Mouse (Mus musculus) myocyte (in vitro differentiated cells): ENCODE data around the gene Sh2d1b2. TPM values are rescaled to one million over a fixed set of nuclear protein-coding genes. Genes with fewer than 3 reads are reported as not detected.

Experiments used
- H3K27me3 ChIP-seq: one replicate; pipeline ENCODE4 v1.6.1; 2011; ENCODE audit not compliant: control insufficient read depth, insufficient read depth, insufficient read length
- H3K36me3 ChIP-seq: one replicate; pipeline ENCODE4 v1.6.1; 2011; ENCODE audit not compliant: control insufficient read depth, insufficient read depth
- H3K4me2 ChIP-seq: one replicate; pipeline ENCODE4 v1.6.1; 2011; ENCODE audit warnings: low read depth, control low read depth
- H3K4me3 ChIP-seq: one replicate; pipeline ENCODE4 v1.5.1; 2011; ENCODE audit warnings: mild to moderate bottlenecking, control low read depth, moderate library complexity
- H3K79me2 ChIP-seq: one replicate; pipeline ENCODE4 v1.6.1; 2011; ENCODE audit not compliant: control insufficient read depth, insufficient read depth
- H3ac ChIP-seq: one replicate; pipeline ENCODE4 v1.6.1; 2011; ENCODE audit not compliant: control insufficient read depth, insufficient read length
- CEBPB ChIP-seq: IDR thresholded peaks from 2 replicates; pipeline ENCODE4 v1.6.1; 2011; ENCODE audit warnings: mild to moderate bottlenecking, moderate library complexity; ENCODE audit not compliant: poor library complexity, insufficient read depth, severe bottlenecking
- E2F4 ChIP-seq: IDR thresholded peaks from one replicate; pipeline ENCODE4 v1.6.1; 2011; ENCODE audit warnings: mild to moderate bottlenecking, control low read depth, moderate library complexity; ENCODE audit not compliant: insufficient read depth
- MAX ChIP-seq: IDR thresholded peaks from one replicate; pipeline ENCODE4 v1.6.1; 2011; ENCODE audit warnings: low read depth, mild to moderate bottlenecking, control low read depth
- MYOD1 ChIP-seq, 3 experiments: IDR thresholded peaks; one replicate each; pipeline ENCODE4 v1.6.1; 2011; ENCODE audit warnings: control low read depth in 2 of 3, low read depth in 2 of 3, mild to moderate bottlenecking in 2 of 3, moderate library complexity in 1 of 3; ENCODE audit not compliant: insufficient read length in 2 of 3, control insufficient read depth in 1 of 3
- MYOG ChIP-seq, 3 experiments: IDR thresholded peaks; one replicate each; pipeline ENCODE4 v1.6.1; 2011; ENCODE audit warnings: control low read depth in 2 of 3, low read depth in 2 of 3, mild to moderate bottlenecking in 2 of 3; ENCODE audit not compliant: insufficient read length in 2 of 3, control insufficient read depth in 1 of 3, insufficient read depth in 1 of 3
- POLR2A ChIP-seq: IDR thresholded peaks from one replicate; pipeline ENCODE4 v1.6.1; 2011; ENCODE audit warnings: low read depth, mild to moderate bottlenecking, control low read depth, moderate library complexity; ENCODE audit not compliant: insufficient read length
- POLR2AphosphoS2 ChIP-seq: IDR thresholded peaks from one replicate; pipeline ENCODE4 v1.6.1; 2011; ENCODE audit warnings: low read depth, control low read depth; ENCODE audit not compliant: insufficient read length
- REST ChIP-seq: IDR thresholded peaks from one replicate; pipeline ENCODE4 v1.6.1; 2011; ENCODE audit warnings: mild to moderate bottlenecking, control low read depth, moderate library complexity; ENCODE audit not compliant: insufficient read depth, insufficient read length
- SRF ChIP-seq: IDR thresholded peaks from one replicate; pipeline ENCODE4 v1.6.1; 2011; ENCODE audit warnings: low read depth; ENCODE audit not compliant: control insufficient read depth, insufficient read length
- TCF12 ChIP-seq: IDR thresholded peaks from one replicate; pipeline ENCODE4 v1.6.1; 2011; ENCODE audit warnings: mild to moderate bottlenecking, control low read depth; ENCODE audit not compliant: poor library complexity, insufficient read depth, severe bottlenecking
- TCF3 ChIP-seq: IDR thresholded peaks from one replicate; pipeline ENCODE4 v1.6.1; 2011; ENCODE audit warnings: low read depth, control low read depth; ENCODE audit not compliant: insufficient read length
- USF1 ChIP-seq: IDR thresholded peaks from one replicate; pipeline ENCODE4 v1.6.1; 2011; ENCODE audit warnings: low read depth, mild to moderate bottlenecking, control low read depth, moderate library complexity
- polyA plus RNA-seq: library from polyadenylated mRNA; unstranded; fragments of >200 nt; fragmentation: generic; extraction: Trizol; gene quantifications from one replicate; pipeline ENCODE4 v1.2.1, GENCODE M21; 2012; ENCODE audit warnings: missing spikeins

Gene Sh2d1b2
- polyA plus RNA-seq, 1 experiment = not detected

- H3K27me3 ChIP-seq = no peaks in the 10 kb centered on the region
- H3K36me3 ChIP-seq = no peaks in the 10 kb centered on the region
- H3K4me3 ChIP-seq = no peak overlapping the region
- TF ChIP-seq TCF3 (no peak), E2F4 (no peak), POLR2AphosphoS2 (no peak), USF1 (no peak), TCF12 (no peak), MAX (no peak), POLR2A (no peak), CEBPB (no peak)
- H3K79me2 ChIP-seq = no peaks in the 10 kb centered on the region
- no peak overlapping the region for H3ac ChIP-seq
- H3K4me2 ChIP-seq = no peak overlapping the region
Observed at GRCm38 (mm10) chr1:170270696-170271095, 38.1 kb downstream of the Sh2d1b2 start.

GRCm38 (mm10) chr1:170273252-170273651, 40.7 kb downstream of the Sh2d1b2 start:
- Histone ChIP-seq H3K4me3 (no peak overlapping the region), H3K36me3 (no peaks in the 10 kb centered on the region), H3K4me2 (no peak overlapping the region), H3K27me3 (no peaks in the 10 kb centered on the region), H3K79me2 (no peaks in the 10 kb centered on the region), H3ac (no peak overlapping the region)
- no peak for TF ChIP-seq USF1
- no peak for TF ChIP-seq SRF
- TF ChIP-seq MAX = no peak
- no peak for TF ChIP-seq POLR2AphosphoS2
- no peak for TF ChIP-seq MYOG (IDR thresholded peaks at IDR 0.05; ENCODE audit: control insufficient read depth in 1 of 3, insufficient read depth in 1 of 3, insufficient read length in 2 of 3, low read depth in 2 of 3)
- TF ChIP-seq E2F4 = no peak
- TF ChIP-seq TCF12 = no peak
- TF ChIP-seq CEBPB = no peak
- no peak for TF ChIP-seq POLR2A
- TF ChIP-seq REST = no peak
- TF ChIP-seq MYOD1 (IDR thresholded peaks at IDR 0.05; ENCODE audit: control insufficient read depth in 1 of 3, insufficient read length in 2 of 3, low read depth in 2 of 3) = no peak
- TF ChIP-seq TCF3 = no peak

- H3K4me2 ChIP-seq = no peak within 1 kb of the TSS
- H3K4me3 ChIP-seq = no peak within 1 kb of the TSS
- H3K36me3 ChIP-seq = no peaks in the 10 kb centered on the region
- no peaks in the 10 kb centered on the region for H3K27me3 ChIP-seq
- TF ChIP-seq CEBPB (no peak), MAX (no peak), MYOD1 (IDR thresholded peaks at IDR 0.05; ENCODE audit: control insufficient read depth in 1 of 3, insufficient read length in 2 of 3, low read depth in 2 of 3) (no peak), TCF12 (no peak), POLR2AphosphoS2 (no peak), MYOG (IDR thresholded peaks at IDR 0.05; ENCODE audit: control insufficient read depth in 1 of 3, insufficient read depth in 1 of 3, insufficient read length in 2 of 3, low read depth in 2 of 3) (no peak), TCF3 (no peak)
- no peak within 1 kb of the TSS for H3ac ChIP-seq
- no peaks in the 10 kb centered on the region for H3K79me2 ChIP-seq
Observed at GRCm38 (mm10) chr1:170277016-170277415, 44.5 kb downstream of the Sh2d1b2 start, which contains the start of gene Sh2d1b1. Gene Sh2d1b1, plus strand, starts transcription at chr1:170277320.

- Histone ChIP-seq H3K79me2 (no peaks in the 10 kb centered on the region), H3K4me3 (no peak overlapping the region), H3K36me3 (no peaks in the 10 kb centered on the region), H3K27me3 (no peaks in the 10 kb centered on the region), H3K4me2 (no peak overlapping the region), H3ac (no peak overlapping the region)
- TF ChIP-seq E2F4 (no peak), MAX (no peak)
Observed at GRCm38 (mm10) chr1:170282415-170283129, 50.0 kb downstream of the Sh2d1b2 start.

- H3K79me2 ChIP-seq = no peaks in the 10 kb centered on the region
- no peak overlapping the region for H3ac ChIP-seq
- no peak overlapping the region for H3K4me2 ChIP-seq
- no peak overlapping the region for H3K4me3 ChIP-seq
- H3K27me3 ChIP-seq = no peaks in the 10 kb centered on the region
- H3K36me3 ChIP-seq = no peaks in the 10 kb centered on the region
- TF ChIP-seq TCF12 = no peak
- TF ChIP-seq MYOG (IDR thresholded peaks at IDR 0.05; ENCODE audit: control insufficient read depth in 1 of 3, insufficient read depth in 1 of 3, insufficient read length in 2 of 3, low read depth in 2 of 3) = no peak
- TF ChIP-seq MAX = no peak
- no peak for TF ChIP-seq E2F4
- no peak for TF ChIP-seq MYOD1 (IDR thresholded peaks at IDR 0.05; ENCODE audit: control insufficient read depth in 1 of 3, insufficient read length in 2 of 3, low read depth in 2 of 3)
- no peak for TF ChIP-seq POLR2A
- no peak for TF ChIP-seq REST
- no peak for TF ChIP-seq SRF
Observed at GRCm38 (mm10) chr1:170292239-170292951, 59.8 kb downstream of the Sh2d1b2 start.
